Mouse (Mus musculus) midbrain, embryonic 11.5 days (tissue): ENCODE measurements around the gene 1110032F04Rik. TPM values are rescaled to one million over a fixed set of nuclear protein-coding genes. Genes with fewer than 3 reads are reported as not detected.
"Not testable (repeated sequence)": the region's sequence is repeated elsewhere in the genome, so short reads cannot be mapped to it uniquely, and the experiment has no call there.

Experiments
- ATAC-seq: fragments of 200-750 bp; cut with Nextera tagmentation; 2 replicates; pipeline ENCODE4 v1.8.0; 2017; ENCODE audit warnings: moderate TSS enrichment, moderate library complexity; ENCODE audit not compliant: low FRiP score
- DNase-seq: peaks from one replicate; pipeline ENCODE4 v3.0.0; 2015; ENCODE audit warnings: low spot score; ENCODE audit errors: missing footprints
- H3K27ac ChIP-seq: fragments of 300-500 bp; sonication (generic); 2 replicates; pipeline ENCODE4 v1.5.1; 2014; ENCODE audit warnings: low read depth, low read length
- H3K27me3 ChIP-seq: fragments of 300-500 bp; sonication (generic); 2 replicates; pipeline ENCODE4 v1.6.1; 2014; ENCODE audit warnings: mild to moderate bottlenecking, low read length, moderate library complexity, mixed read lengths; ENCODE audit not compliant: control insufficient read depth, insufficient read depth
- H3K36me3 ChIP-seq: fragments of 300-500 bp; sonication (generic); 2 replicates; pipeline ENCODE4 v1.6.1; 2014; ENCODE audit warnings: mild to moderate bottlenecking, low read length, moderate library complexity, mixed read lengths; ENCODE audit not compliant: control insufficient read depth, insufficient read depth
- H3K4me1 ChIP-seq: fragments of 300-500 bp; sonication (generic); 2 replicates; pipeline ENCODE4 v1.6.1; 2014; ENCODE audit warnings: low read length; ENCODE audit not compliant: control insufficient read depth, insufficient read depth
- H3K4me2 ChIP-seq: fragments of 300-500 bp; sonication (generic); 2 replicates; pipeline ENCODE4 v1.6.1; 2014; ENCODE audit warnings: mild to moderate bottlenecking, moderate library complexity
- H3K4me3 ChIP-seq: fragments of 300-500 bp; sonication (generic); 2 replicates; pipeline ENCODE4 v1.5.1; 2014; ENCODE audit warnings: low read depth, low read length
- H3K9ac ChIP-seq: fragments of 300-500 bp; sonication (generic); 2 replicates; pipeline ENCODE4 v1.6.1; 2014; ENCODE audit warnings: low read length
- H3K9me3 ChIP-seq: fragments of 300-500 bp; sonication (generic); 2 replicates; pipeline ENCODE4 v1.6.1; 2016; ENCODE audit warnings: low read length; ENCODE audit not compliant: control insufficient read depth
- WGBS: fragments of 180-500 bp; shearing (Covaris S2); extraction: QIAGEN DNeasy Blood & Tissue Kit; methylation state at CpG from one replicate; pipeline ENCODE4 v1.1.7; 2014; 5-methylcytosine and 5-hydroxymethylcytosine counted together
- polyA plus RNA-seq: library from polyadenylated mRNA; unstranded; fragments of >200 nt; fragmentation: Nextera tagmentation; extraction: Ambion mirVana; gene quantifications from 2 replicates; pipeline ENCODE4 v1.2.1, GENCODE M21; 2014

1110032F04Rik gene
- polyA plus RNA-seq, 1 experiment from 2014 or later = 1.4 TPM

DNA sequence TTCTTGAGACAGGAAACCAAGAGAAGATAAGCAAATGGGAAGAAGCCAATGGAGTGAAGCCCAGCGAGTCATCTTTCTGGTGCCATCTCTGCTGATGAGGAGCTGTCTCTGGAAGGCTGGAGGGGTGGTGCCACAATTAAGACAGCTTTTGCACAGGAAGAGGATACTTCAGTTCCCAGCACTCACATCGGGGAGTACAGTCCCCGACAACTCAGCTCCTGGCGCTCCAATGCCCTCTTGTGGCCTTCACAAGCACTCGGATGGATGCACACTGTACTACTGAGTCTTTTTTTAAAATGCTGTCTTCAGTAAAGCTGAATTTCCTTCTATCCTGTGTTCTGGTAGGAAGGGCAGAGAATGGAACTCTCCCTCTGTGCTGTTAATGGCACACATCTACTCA is 27.8 kb downstream of the 1110032F04Rik start:
- no peaks in the 10 kb centered on the region for H3K9me3 ChIP-seq
- DNase-seq (no peak), ATAC-seq (no peak)
- no peaks in the 10 kb centered on the region for H3K36me3 ChIP-seq
- 81% methylated on average over 5 of the region's 5 CpGs for WGBS
- no peak overlapping the region for H3K4me2 ChIP-seq
- H3K4me3 ChIP-seq = no peak overlapping the region
- H3K27ac ChIP-seq = no peak overlapping the region
- no peaks in the 10 kb centered on the region for H3K27me3 ChIP-seq
- H3K4me1 ChIP-seq = no peaks in the 10 kb centered on the region
- no peak overlapping the region for H3K9ac ChIP-seq

DNA sequence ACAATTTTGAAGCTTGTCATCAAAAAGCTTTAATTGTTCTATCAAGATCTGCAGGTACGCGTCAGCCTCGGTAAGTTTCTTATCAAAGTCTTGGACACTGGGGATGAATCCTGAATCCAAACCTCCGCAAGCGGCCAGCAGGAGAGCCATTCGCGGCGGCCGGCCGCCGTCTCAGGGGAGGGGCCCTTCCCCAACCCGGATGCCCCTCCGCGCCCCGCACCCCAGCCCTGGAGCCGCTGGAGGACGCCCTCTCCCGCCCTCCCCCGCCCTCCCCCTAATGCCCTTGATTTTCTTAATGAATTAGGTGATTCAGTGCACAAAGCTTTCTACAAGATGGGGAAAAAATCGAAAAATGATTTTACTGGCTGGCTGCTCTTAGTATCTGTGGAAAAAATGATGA is 33.2 kb downstream of the 1110032F04Rik start:
- not testable (repeated sequence) for ATAC-seq, H3K36me3 ChIP-seq, H3K4me2 ChIP-seq, H3K27ac ChIP-seq, H3K9me3 ChIP-seq, DNase-seq, H3K4me1 ChIP-seq, H3K4me3 ChIP-seq, H3K27me3 ChIP-seq, H3K9ac ChIP-seq
- WGBS = 95% methylated on average over 15 of the region's 20 CpGs

DNA sequence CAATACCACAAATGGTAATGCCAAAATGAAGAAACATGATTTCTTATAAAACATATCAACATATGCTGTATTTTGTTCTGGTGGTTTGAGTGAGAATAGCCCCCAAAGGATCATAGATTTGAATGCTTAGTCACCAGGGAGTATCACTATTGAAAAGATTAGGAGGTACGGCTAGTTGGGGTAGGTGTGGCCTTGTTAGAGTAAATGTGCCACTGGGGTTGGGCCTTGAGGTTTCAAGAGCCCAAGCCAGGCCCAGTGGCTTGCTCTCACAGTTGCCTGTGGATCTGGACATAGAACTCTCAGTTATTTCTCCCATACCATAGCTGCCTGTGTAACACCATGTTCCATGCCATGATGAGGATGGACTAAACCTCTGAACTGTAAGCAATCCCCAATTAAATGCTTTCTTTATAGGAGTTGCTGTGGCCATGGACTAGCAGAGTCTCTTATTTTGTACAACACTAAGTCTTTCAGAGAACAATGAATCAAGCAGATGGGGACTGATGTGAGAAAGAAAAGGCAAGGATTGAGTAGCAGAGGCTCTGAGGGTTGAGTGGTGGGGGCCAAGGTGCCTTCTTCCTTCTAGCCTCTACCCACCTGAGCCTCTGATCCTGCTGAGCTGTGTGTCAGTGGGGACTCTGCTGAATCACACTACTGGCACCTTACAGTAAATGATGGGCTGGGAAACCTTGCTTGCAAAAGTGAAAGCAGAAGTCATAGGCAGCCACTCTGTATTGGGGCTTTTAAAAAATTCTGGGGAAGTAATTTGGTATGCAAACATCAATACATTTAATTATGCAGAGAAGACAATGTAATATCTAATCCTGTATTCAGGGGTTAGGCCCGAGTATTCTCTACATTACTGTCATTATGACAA is 35.8 kb downstream of the 1110032F04Rik start:
- Histone ChIP-seq H3K4me2 (no peak overlapping the region), H3K9ac (no peak overlapping the region), H3K27me3 (no peaks in the 10 kb centered on the region), H3K9me3 (no peaks in the 10 kb centered on the region), H3K36me3 (no peaks in the 10 kb centered on the region), H3K4me1 (no peaks in the 10 kb centered on the region), H3K27ac (no peak overlapping the region), H3K4me3 (no peak overlapping the region)
- ATAC-seq = no peak
- 79% methylated on average over 2 of the region's 2 CpGs for WGBS
- no peak for DNase-seq

DNA sequence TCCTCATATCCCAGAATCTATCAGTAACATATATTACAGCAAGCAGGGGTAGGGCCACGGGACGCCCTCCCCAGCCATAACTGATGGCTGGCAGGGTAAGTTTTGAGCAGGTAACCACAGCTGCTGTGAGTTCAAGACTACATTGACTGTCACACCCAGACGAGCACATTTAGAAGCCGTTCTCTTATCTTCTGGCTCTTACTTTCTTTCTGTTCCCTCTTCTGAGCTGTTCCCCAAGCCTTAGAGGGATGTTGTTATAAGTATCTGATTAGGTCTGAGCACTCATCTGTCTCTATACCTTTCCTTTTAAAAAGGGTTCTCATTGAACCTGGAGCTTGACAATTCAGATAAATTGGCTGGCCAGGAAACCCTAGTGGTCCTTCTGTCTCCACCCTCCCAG is 38.1 kb downstream of the 1110032F04Rik start:
- Histone ChIP-seq H3K36me3 (no peaks in the 10 kb centered on the region), H3K27ac (no peak overlapping the region), H3K9ac (no peak overlapping the region), H3K4me1 (no peaks in the 10 kb centered on the region), H3K4me3 (no peak overlapping the region), H3K9me3 (no peaks in the 10 kb centered on the region), H3K4me2 (no peak overlapping the region), H3K27me3 (no peaks in the 10 kb centered on the region)
- no peak for ATAC-seq
- no peak for DNase-seq
- 89% methylated on average over 4 of the region's 4 CpGs for WGBS

Other genes starting within 250 kb of the 1110032F04Rik start
- gene Il12a, start 178.9 kb upstream of the 1110032F04Rik start, polyA plus RNA-seq = 0.14 TPM in 1 of 2 replicates, not detected in the other
- 21.7 and 26.2 TPM in 2 replicates for gene Ift80, start 135.0 kb downstream of the 1110032F04Rik start, polyA plus RNA-seq
- gene Smc4, start 135.2 kb downstream of the 1110032F04Rik start, polyA plus RNA-seq = 219 and 241 TPM in 2 replicates
- gene Trim59, start 175.2 kb downstream of the 1110032F04Rik start, polyA plus RNA-seq = 208 and 216 TPM in 2 replicates